Mouse (Mus musculus): Measurements from ENCODE around the gene Bcas3. TPM values are rescaled to one million over a fixed set of nuclear protein-coding genes. Genes with fewer than 3 reads are reported as not detected.

Gene Bcas3
- polyA plus RNA-seq, 1 experiment from 2014 or later: 28.2 TPM

DNA sequence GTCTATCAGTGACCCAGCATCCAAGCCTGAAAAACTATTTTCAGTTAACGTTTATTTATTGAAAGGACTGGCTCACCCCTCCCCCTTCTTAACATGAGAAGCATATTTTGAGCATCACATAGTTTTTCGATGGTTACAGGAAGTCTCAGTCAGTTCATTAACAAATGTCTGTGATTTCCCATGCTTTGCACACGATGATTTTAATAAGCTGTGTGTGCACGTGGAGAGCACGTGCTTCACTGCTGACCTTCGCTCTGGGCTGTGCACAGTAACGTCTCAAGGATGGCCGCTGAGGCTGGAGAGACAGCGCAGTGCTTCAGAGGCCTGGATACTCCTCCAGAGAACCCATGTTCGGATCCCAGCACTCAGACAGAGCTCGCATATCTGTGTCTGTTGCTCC is 454.4 kb downstream of the Bcas3 start:
- no peak overlapping the region for H3K9ac ChIP-seq
- H3K4me2 ChIP-seq: no peak overlapping the region
- no peaks in the 10 kb centered on the region for H3K9me3 ChIP-seq (replicated peaks)
- no peak for ATAC-seq (replicated peaks; ENCODE audit: low FRiP score)
- 69% methylated on average over 11 of the region's 11 CpGs for WGBS
- peaks cover 15% of the 10 kb centered on the region for H3K4me1 ChIP-seq
- no peaks in the 10 kb centered on the region for H3K27me3 ChIP-seq
- H3K27ac ChIP-seq: no peak overlapping the region
- H3K36me3 ChIP-seq: no peaks in the 10 kb centered on the region
- no peak overlapping the region for H3K4me3 ChIP-seq (replicated peaks)

- ATAC-seq (replicated peaks; ENCODE audit: low FRiP score): no peak
- no peaks in the 10 kb centered on the region for H3K27me3 ChIP-seq
- H3K4me3 ChIP-seq (replicated peaks): no peak overlapping the region
- no peak overlapping the region for H3K4me2 ChIP-seq
- peaks cover 51% of the 10 kb centered on the region for H3K4me1 ChIP-seq
- H3K36me3 ChIP-seq: no peaks in the 10 kb centered on the region
- no peak overlapping the region for H3K9ac ChIP-seq
- no peaks in the 10 kb centered on the region for H3K9me3 ChIP-seq (replicated peaks)
- 66% methylated on average over 4 of the region's 4 CpGs for WGBS
- H3K27ac ChIP-seq: no peak overlapping the region
Measured at GRCm38 (mm10) chr11:85811229-85811628, 458.3 kb downstream of the Bcas3 start.

- Histone ChIP-seq H3K36me3 (no peaks in the 10 kb centered on the region), H3K27ac (no peak overlapping the region), H3K4me3 (replicated peaks) (no peak overlapping the region), H3K9ac (no peak overlapping the region), H3K27me3 (no peaks in the 10 kb centered on the region), H3K4me1 (peaks cover 51% of the 10 kb centered on the region), H3K9me3 (replicated peaks) (no peaks in the 10 kb centered on the region), H3K4me2 (no peak overlapping the region)
- no peak for ATAC-seq (replicated peaks; ENCODE audit: low FRiP score)
- WGBS: 89% methylated on average over 5 of the region's 5 CpGs
Measured at GRCm38 (mm10) chr11:85811676-85812075, 458.7 kb downstream of the Bcas3 start.

- no peaks in the 10 kb centered on the region for H3K9me3 ChIP-seq (replicated peaks)
- H3K4me2 ChIP-seq: no peak overlapping the region
- peaks cover 51% of the 10 kb centered on the region for H3K4me1 ChIP-seq
- H3K9ac ChIP-seq: no peak overlapping the region
- H3K27ac ChIP-seq: peak overlapping the region; percentile 42
- no peaks in the 10 kb centered on the region for H3K27me3 ChIP-seq
- H3K4me3 ChIP-seq (replicated peaks): no peak overlapping the region
- WGBS: 71% methylated on average over 12 of the region's 12 CpGs
- H3K36me3 ChIP-seq: no peaks in the 10 kb centered on the region
- peak; percentile 57 for ATAC-seq (replicated peaks; ENCODE audit: low FRiP score)
Measured at GRCm38 (mm10) chr11:85812201-85812966, 459.4 kb downstream of the Bcas3 start.

- peaks cover 56% of the 10 kb centered on the region for H3K4me1 ChIP-seq
- no peak overlapping the region for H3K27ac ChIP-seq
- no peak overlapping the region for H3K4me3 ChIP-seq (replicated peaks)
- 41% methylated on average over 4 of the region's 4 CpGs for WGBS
- H3K36me3 ChIP-seq: no peaks in the 10 kb centered on the region
- no peaks in the 10 kb centered on the region for H3K9me3 ChIP-seq (replicated peaks)
- ATAC-seq (replicated peaks; ENCODE audit: low FRiP score): no peak
- no peak overlapping the region for H3K9ac ChIP-seq
- H3K27me3 ChIP-seq: no peaks in the 10 kb centered on the region
- H3K4me2 ChIP-seq: no peak overlapping the region
Measured at GRCm38 (mm10) chr11:85814678-85815077, 461.7 kb downstream of the Bcas3 start.

GRCm38 (mm10) chr11:85816471-85816870 is 463.5 kb downstream of the Bcas3 start:
- H3K9me3 ChIP-seq (replicated peaks): no peaks in the 10 kb centered on the region
- no peaks in the 10 kb centered on the region for H3K27me3 ChIP-seq
- no peak for ATAC-seq (replicated peaks; ENCODE audit: low FRiP score)
- peaks cover 62% of the 10 kb centered on the region for H3K4me1 ChIP-seq
- no peak overlapping the region for H3K4me2 ChIP-seq
- H3K27ac ChIP-seq: no peak overlapping the region
- WGBS: 70% methylated on average over 5 of the region's 5 CpGs
- no peak overlapping the region for H3K9ac ChIP-seq
- no peaks in the 10 kb centered on the region for H3K36me3 ChIP-seq
- H3K4me3 ChIP-seq (replicated peaks): no peak overlapping the region

DNA sequence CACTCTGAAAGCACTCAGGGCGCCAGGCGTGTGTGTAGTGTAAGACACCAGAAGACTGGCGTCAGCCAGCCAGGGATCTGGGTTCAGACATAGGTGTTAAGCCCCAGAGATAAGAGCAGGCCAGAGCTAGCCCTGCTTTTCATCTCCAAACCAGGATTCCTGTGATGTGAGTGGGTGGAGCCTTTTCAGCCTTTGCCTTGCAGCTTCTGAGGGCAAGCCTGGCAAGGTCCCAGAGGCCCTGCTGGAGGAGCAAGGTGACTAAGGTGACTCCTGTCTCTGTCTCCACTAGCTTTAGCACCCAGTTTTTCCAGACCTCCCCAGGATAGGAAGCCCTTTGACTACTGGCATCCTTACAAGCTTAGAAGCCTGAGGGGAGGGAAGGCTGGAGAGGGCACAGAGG is 465.4 kb downstream of the Bcas3 start:
- ATAC-seq (replicated peaks; ENCODE audit: low FRiP score): no peak
- H3K27me3 ChIP-seq: no peaks in the 10 kb centered on the region
- no peak overlapping the region for H3K4me2 ChIP-seq
- H3K4me1 ChIP-seq: peaks cover 64% of the 10 kb centered on the region
- no peak overlapping the region for H3K4me3 ChIP-seq (replicated peaks)
- H3K9me3 ChIP-seq (replicated peaks): no peaks in the 10 kb centered on the region
- no peak overlapping the region for H3K9ac ChIP-seq
- 72% methylated on average over 3 of the region's 3 CpGs for whole genome bisulfite sequencing
- no peaks in the 10 kb centered on the region for H3K36me3 ChIP-seq
- no peak overlapping the region for H3K27ac ChIP-seq

DNA sequence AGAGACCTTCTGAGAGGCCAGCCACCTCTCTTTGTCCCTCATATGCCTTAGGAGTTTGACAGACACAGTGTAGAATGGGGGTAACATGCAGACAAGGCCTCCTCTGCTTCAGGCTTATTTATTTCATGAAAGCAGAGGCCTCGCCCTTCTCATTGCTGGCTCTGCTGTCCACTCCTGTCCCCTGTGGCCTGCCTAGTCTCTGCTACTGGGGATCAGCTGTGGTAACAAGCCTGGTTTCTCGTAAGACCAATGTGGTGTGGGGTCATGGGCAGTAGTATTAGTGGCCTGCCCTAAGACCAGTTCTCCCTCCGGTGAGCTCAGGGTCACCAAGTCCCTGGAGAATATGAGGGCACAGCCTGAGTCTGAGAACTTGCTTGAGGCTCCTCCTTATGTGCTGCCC is 468.0 kb downstream of the Bcas3 start:
- H3K4me3 ChIP-seq (replicated peaks): no peak overlapping the region
- 79% methylated on average over 3 of the region's 3 CpGs for WGBS
- no peak overlapping the region for H3K9ac ChIP-seq
- no peaks in the 10 kb centered on the region for H3K36me3 ChIP-seq
- peak overlapping the region; percentile 63 for H3K27ac ChIP-seq
- H3K4me2 ChIP-seq: no peak overlapping the region
- H3K4me1 ChIP-seq: peaks cover 62% of the 10 kb centered on the region
- no peak for ATAC-seq (replicated peaks; ENCODE audit: low FRiP score)
- no peaks in the 10 kb centered on the region for H3K9me3 ChIP-seq (replicated peaks)
- H3K27me3 ChIP-seq: 0 out of 2 replicates have a peak, but pooled peaks cover 2% of the 10 kb centered on the region

GRCm38 (mm10) chr11:85821659-85822058 is 468.7 kb downstream of the Bcas3 start:
- Histone ChIP-seq H3K36me3 (no peaks in the 10 kb centered on the region), H3K27ac (peak overlapping the region; percentile 63), H3K4me2 (no peak overlapping the region), H3K4me3 (replicated peaks) (no peak overlapping the region), H3K4me1 (peaks cover 68% of the 10 kb centered on the region), H3K9me3 (replicated peaks) (no peaks in the 10 kb centered on the region), H3K9ac (no peak overlapping the region), H3K27me3 (peaks cover 3% of the 10 kb centered on the region; the same call in 1 of the 2 replicates)
- no peak for ATAC-seq (replicated peaks; ENCODE audit: low FRiP score)
- 66% methylated on average over 9 of the region's 9 CpGs for WGBS

DNA sequence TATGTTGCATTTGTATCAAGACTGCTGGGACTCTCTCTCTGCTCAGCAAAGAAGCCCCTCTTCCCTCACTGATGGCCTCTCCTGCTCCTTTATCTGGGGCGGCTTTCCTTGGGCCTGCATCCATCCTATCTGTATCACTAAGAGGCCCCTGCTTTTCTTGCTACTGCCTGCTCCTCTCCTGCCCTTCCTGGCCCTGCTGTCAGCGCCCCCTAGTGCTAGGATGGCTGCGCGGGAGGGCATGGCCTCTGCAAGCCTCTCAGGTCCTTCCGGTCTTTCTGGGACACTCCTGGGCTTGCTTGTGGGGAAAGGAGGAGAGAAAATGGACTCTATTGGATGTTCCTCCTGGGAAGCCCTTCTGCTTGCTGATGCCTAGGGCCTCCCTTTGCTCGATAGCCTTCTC is 470.2 kb downstream of the Bcas3 start:
- Histone ChIP-seq H3K27ac (no peak overlapping the region), H3K36me3 (no peaks in the 10 kb centered on the region), H3K4me3 (replicated peaks) (no peak overlapping the region), H3K27me3 (peaks cover 17% of the 10 kb centered on the region), H3K9ac (no peak overlapping the region), H3K4me1 (peaks cover 81% of the 10 kb centered on the region), H3K4me2 (no peak overlapping the region), H3K9me3 (replicated peaks) (no peaks in the 10 kb centered on the region)
- 17% methylated on average over 6 of the region's 6 CpGs for WGBS
- ATAC-seq (replicated peaks; ENCODE audit: low FRiP score): no peak

GRCm38 (mm10) chr11:85823794-85824193 is 470.8 kb downstream of the Bcas3 start:
- Histone ChIP-seq H3K4me2 (no peak overlapping the region), H3K4me3 (replicated peaks) (no peak overlapping the region), H3K4me1 (peaks cover 82% of the 10 kb centered on the region), H3K27me3 (peaks cover 22% of the 10 kb centered on the region), H3K9me3 (replicated peaks) (no peaks in the 10 kb centered on the region), H3K36me3 (no peaks in the 10 kb centered on the region), H3K27ac (no peak overlapping the region), H3K9ac (no peak overlapping the region)
- ATAC-seq (replicated peaks; ENCODE audit: low FRiP score): no peak
- WGBS: 83% methylated on average over 4 of the region's 4 CpGs

DNA sequence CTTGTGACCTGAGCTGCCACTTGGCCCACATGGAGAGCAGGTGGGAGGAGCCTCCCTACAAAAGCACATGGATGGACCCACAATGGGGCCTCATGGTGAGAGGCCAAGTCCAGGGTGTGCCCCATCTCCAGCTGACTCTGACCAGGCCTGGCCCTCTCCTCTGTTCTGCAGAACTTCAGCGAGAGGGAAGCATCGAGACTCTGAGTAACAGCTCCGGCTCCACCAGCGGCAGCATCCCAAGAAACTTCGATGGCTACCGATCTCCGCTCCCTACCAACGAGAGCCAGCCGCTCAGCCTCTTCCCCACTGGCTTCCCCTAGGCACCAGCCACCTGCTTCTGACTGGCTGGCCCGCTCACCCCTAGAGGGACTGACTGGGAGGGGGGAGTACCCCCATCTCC is 472.1 kb downstream of the Bcas3 start:
- ATAC-seq (replicated peaks; ENCODE audit: low FRiP score): no peak
- Histone ChIP-seq H3K9me3 (replicated peaks) (no peaks in the 10 kb centered on the region), H3K9ac (no peak overlapping the region), H3K4me2 (no peak overlapping the region), H3K4me1 (peaks cover 93% of the 10 kb centered on the region), H3K27me3 (peaks cover 34% of the 10 kb centered on the region), H3K4me3 (replicated peaks) (no peak overlapping the region), H3K27ac (0 out of 2 replicates have a peak overlapping the region, but pooled peaks have one; percentile 84), H3K36me3 (no peaks in the 10 kb centered on the region)
- 80% methylated on average over 10 of the region's 10 CpGs for WGBS

- peaks cover 95% of the 10 kb centered on the region for H3K4me1 ChIP-seq
- ATAC-seq (replicated peaks; ENCODE audit: low FRiP score): no peak
Measured at GRCm38 (mm10) chr11:85825823-85826222, 472.9 kb downstream of the Bcas3 start.

More at GRCm38 (mm10) chr11:85825823-85826222, 472.9 kb downstream of the Bcas3 start:
- H3K36me3 ChIP-seq: no peaks in the 10 kb centered on the region
- 23% methylated on average over 7 of the region's 7 CpGs for WGBS
- peaks cover 41% of the 10 kb centered on the region for H3K27me3 ChIP-seq
- peak overlapping the region; percentile 84; the same call in 1 of the 2 replicates for H3K27ac ChIP-seq
- no peak overlapping the region for H3K9ac ChIP-seq
- H3K9me3 ChIP-seq (replicated peaks): no peaks in the 10 kb centered on the region
- no peak overlapping the region for H3K4me2 ChIP-seq
- no peak overlapping the region for H3K4me3 ChIP-seq (replicated peaks)

Data from kidney, embryonic 15.5 days (tissue).